Mouse (Mus musculus) intestine, embryonic 15.5 days (tissue): ENCODE results near the gene Dlst. TPM values are rescaled to one million over a fixed set of nuclear protein-coding genes. Genes with fewer than 3 reads are reported as not detected.
A peak's percentile ranks its signal among the peaks of the same experiment; 100 is the strongest.

Source experiments
- ATAC-seq: fragments of 200-750 bp; cut with Nextera tagmentation; 2 replicates; pipeline ENCODE4 v1.8.0; 2017; ENCODE audit warnings: moderate TSS enrichment, moderate library complexity
- H3K27ac ChIP-seq: fragments of 300-500 bp; sonication (generic); 2 replicates; pipeline ENCODE4 v1.5.1; 2015; ENCODE audit warnings: mild to moderate bottlenecking, inconsistent platforms
- H3K27me3 ChIP-seq: fragments of 300-500 bp; sonication (generic); replicated peaks from 2 replicates; pipeline ENCODE4 v1.6.1; 2015; ENCODE audit warnings: inconsistent platforms
- H3K36me3 ChIP-seq: fragments of 300-500 bp; sonication (generic); 2 replicates; pipeline ENCODE4 v1.6.1; 2015; ENCODE audit warnings: inconsistent platforms
- H3K4me1 ChIP-seq: fragments of 300-500 bp; sonication (generic); replicated peaks from 2 replicates; pipeline ENCODE4 v1.6.1; 2015; ENCODE audit warnings: inconsistent platforms
- H3K4me2 ChIP-seq: fragments of 300-500 bp; sonication (generic); replicated peaks from 2 replicates; pipeline ENCODE4 v1.6.1; 2015; ENCODE audit warnings: mild to moderate bottlenecking, inconsistent platforms
- H3K4me3 ChIP-seq: fragments of 300-500 bp; sonication (generic); replicated peaks from 2 replicates; pipeline ENCODE4 v1.5.1; 2015; ENCODE audit warnings: inconsistent platforms
- H3K9ac ChIP-seq: fragments of 300-500 bp; sonication (generic); 2 replicates; pipeline ENCODE4 v1.6.1; 2015; ENCODE audit warnings: inconsistent platforms
- H3K9me3 ChIP-seq: fragments of 300-500 bp; sonication (generic); 2 replicates; pipeline ENCODE4 v1.6.1; 2016; ENCODE audit warnings: inconsistent platforms
- WGBS: fragments of 180-500 bp; shearing (Covaris S2); methylation state at CpG from one replicate; pipeline ENCODE4 v1.1.7; 2015; 5-methylcytosine and 5-hydroxymethylcytosine counted together
- polyA plus RNA-seq: library from polyadenylated mRNA; unstranded; fragments of >200 nt; fragmentation: Nextera tagmentation; extraction: Ambion mirVana; gene quantifications from 2 replicates; pipeline ENCODE4 v1.2.1, GENCODE M21; 2015

Dlst gene
- polyA plus RNA-seq, 1 experiment from 2014 or later = 117 TPM

DNA sequence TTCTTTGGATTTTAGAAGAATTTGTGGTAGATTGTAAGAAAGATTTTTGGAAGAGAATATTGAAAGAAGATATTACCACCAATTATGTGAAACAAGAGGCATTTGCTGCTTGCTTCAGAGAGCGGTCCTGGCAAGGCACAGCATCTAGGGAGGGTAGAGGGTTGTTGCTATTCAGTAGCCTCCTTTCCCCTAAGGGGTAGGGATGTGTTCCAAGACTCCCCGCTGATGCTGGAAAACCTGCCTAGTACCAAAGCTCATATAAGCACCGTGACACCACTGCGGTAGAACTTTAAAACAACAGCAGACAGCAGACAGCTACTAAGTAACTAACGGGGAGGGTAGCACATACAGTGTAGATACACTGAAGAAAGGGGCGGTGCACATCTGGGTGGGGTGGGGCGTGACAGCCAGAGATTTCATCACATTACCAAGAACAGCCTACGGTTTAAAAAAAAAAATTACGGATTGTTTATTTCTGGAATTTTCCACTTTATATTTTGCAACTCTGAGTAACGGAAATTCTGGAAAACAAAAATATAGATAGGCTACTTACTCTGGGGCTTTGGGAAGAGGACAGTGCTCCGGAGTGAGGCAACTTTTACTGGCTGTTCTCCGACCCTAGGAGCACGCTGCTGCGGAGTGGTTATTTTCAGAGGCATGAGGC, 47.3 kb downstream of the Dlst start:
- H3K4me3 ChIP-seq = no peak overlapping the region
- WGBS = 87% methylated on average over 14 of the region's 14 CpGs
- no peak overlapping the region for H3K27ac ChIP-seq
- H3K9me3 ChIP-seq = no peaks in the 10 kb centered on the region
- no peak for ATAC-seq
- no peaks in the 10 kb centered on the region for H3K36me3 ChIP-seq
- H3K9ac ChIP-seq = no peak overlapping the region
- no peak overlapping the region for H3K4me2 ChIP-seq
- H3K27me3 ChIP-seq = no peaks in the 10 kb centered on the region
- peaks cover 7% of the 10 kb centered on the region; the same call in 1 of the 2 replicates for H3K4me1 ChIP-seq

DNA sequence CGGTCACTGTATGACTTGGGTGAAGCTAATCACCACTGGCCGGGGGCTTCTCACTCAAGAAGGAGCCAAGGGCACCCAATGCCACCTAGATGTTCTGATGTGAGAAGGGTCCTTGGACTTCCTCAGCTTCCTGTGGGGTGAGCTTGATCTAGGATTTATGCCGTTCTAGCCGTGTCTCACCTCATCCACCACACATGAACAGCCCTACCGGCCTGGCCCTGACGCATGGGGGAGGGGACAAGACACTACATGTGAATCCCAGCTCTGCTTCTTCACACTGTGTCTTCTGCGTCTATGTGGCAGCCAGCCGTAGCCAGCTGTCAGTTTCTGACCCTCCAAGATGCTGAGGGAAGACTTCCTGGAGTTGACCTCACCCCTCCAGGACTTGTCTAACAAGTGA, 48.2 kb downstream of the Dlst start:
- Histone ChIP-seq H3K27ac (no peak overlapping the region), H3K4me2 (no peak overlapping the region), H3K9me3 (no peaks in the 10 kb centered on the region), H3K27me3 (no peaks in the 10 kb centered on the region), H3K4me1 (peaks cover 7% of the 10 kb centered on the region; the same call in 1 of the 2 replicates), H3K36me3 (no peaks in the 10 kb centered on the region), H3K4me3 (no peak overlapping the region), H3K9ac (no peak overlapping the region)
- WGBS = 75% methylated on average over 8 of the region's 8 CpGs
- 0 out of 2 replicates have a peak, but pooled peaks have one; percentile 28 for ATAC-seq

GRCm38 (mm10) chr12:85159592-85159991, 49.0 kb downstream of the Dlst start:
- Histone ChIP-seq H3K36me3 (no peaks in the 10 kb centered on the region), H3K9ac (no peak overlapping the region), H3K9me3 (no peaks in the 10 kb centered on the region), H3K27me3 (no peaks in the 10 kb centered on the region), H3K27ac (no peak overlapping the region; the same call in 1 of the 2 replicates), H3K4me1 (peaks cover 7% of the 10 kb centered on the region; the same call in 1 of the 2 replicates), H3K4me3 (no peak overlapping the region), H3K4me2 (no peak overlapping the region)
- 0 out of 2 replicates have a peak, but pooled peaks have one; percentile 34 for ATAC-seq
- 66% methylated on average over 5 of the region's 5 CpGs for WGBS

DNA sequence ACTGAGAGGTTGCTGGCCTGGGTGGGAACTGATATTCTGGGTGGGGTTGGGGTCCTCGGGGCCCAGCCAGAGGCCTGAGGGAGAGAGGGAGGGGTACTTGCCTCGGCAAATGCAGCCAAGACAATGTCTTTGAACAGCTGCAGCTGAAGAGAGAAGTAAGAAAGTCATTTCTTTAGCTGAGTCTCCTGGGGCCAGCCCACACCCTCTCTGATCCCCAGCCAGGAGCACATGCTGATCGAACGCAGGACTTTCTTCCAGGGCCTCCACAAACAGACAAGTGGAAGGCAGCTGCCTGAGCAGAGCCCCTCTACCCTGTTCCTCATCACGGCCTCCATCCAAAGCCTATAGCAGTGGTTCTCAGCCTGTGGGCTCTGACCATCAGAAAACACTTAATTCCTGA, 54.4 kb downstream of the Dlst start:
- no peak for ATAC-seq
- Histone ChIP-seq H3K27me3 (no peaks in the 10 kb centered on the region), H3K36me3 (no peaks in the 10 kb centered on the region), H3K4me1 (peaks cover 13% of the 10 kb centered on the region), H3K4me2 (no peak overlapping the region), H3K9me3 (no peaks in the 10 kb centered on the region), H3K4me3 (no peak overlapping the region), H3K27ac (no peak overlapping the region), H3K9ac (no peak overlapping the region)
- 75% methylated on average over 5 of the region's 5 CpGs for WGBS

- ATAC-seq = no peak; the same call in 1 of the 2 replicates
Observed at GRCm38 (mm10) chr12:85166631-85167030, 56.0 kb downstream of the Dlst start.

GRCm38 (mm10) chr12:85169117-85169858, 58.7 kb downstream of the Dlst start:
- Histone ChIP-seq H3K4me2 (peak overlapping the region; percentile 44), H3K4me3 (peak overlapping the region; percentile 19), H3K4me1 (peaks cover 29% of the 10 kb centered on the region), H3K9me3 (no peaks in the 10 kb centered on the region), H3K9ac (peak overlapping the region; percentile 21; the same call in 1 of the 2 replicates), H3K27me3 (no peaks in the 10 kb centered on the region), H3K36me3 (no peaks in the 10 kb centered on the region), H3K27ac (no peak overlapping the region)
- 31% methylated on average over 27 of the region's 27 CpGs for WGBS
- ATAC-seq = peak; percentile 77

More at GRCm38 (mm10) chr12:85166631-85167030, 56.0 kb downstream of the Dlst start:
- Histone ChIP-seq H3K9ac (no peak overlapping the region), H3K9me3 (no peaks in the 10 kb centered on the region), H3K4me3 (no peak overlapping the region), H3K27me3 (no peaks in the 10 kb centered on the region), H3K27ac (no peak overlapping the region), H3K4me2 (no peak overlapping the region), H3K36me3 (no peaks in the 10 kb centered on the region), H3K4me1 (peaks cover 13% of the 10 kb centered on the region)
- WGBS = 81% methylated on average over 9 of the region's 9 CpGs

DNA sequence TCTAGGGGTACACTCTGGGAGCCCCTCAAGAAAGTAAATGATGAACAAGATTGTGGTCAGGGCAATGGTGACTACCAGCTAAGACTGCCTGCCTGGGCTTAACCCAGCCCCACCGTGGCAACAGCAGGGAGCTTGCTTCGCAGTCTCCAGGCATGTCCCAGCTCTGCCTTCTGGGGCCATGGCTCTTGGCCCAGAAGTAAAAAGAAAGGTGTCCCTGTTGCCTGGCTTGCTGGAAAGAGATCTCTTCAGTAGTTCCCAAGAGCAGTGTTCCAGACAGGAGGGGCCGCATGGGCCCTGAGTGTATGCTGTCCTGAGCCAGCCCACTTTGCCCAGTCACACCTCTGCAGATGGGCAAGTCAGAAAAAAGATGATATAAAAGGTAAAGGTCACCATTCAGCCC, 59.2 kb downstream of the Dlst start:
- 67% methylated on average over 3 of the region's 3 CpGs for WGBS
- Histone ChIP-seq H3K9me3 (no peaks in the 10 kb centered on the region), H3K27me3 (no peaks in the 10 kb centered on the region), H3K4me1 (peaks cover 33% of the 10 kb centered on the region), H3K36me3 (no peaks in the 10 kb centered on the region), H3K9ac (no peak overlapping the region), H3K4me2 (no peak overlapping the region), H3K27ac (no peak overlapping the region), H3K4me3 (no peak overlapping the region)
- ATAC-seq = no peak

GRCm38 (mm10) chr12:85170284-85170947, 59.8 kb downstream of the Dlst start:
- Histone ChIP-seq H3K9ac (no peak overlapping the region), H3K4me3 (no peak overlapping the region), H3K4me2 (no peak overlapping the region), H3K9me3 (no peaks in the 10 kb centered on the region), H3K4me1 (peaks cover 38% of the 10 kb centered on the region), H3K36me3 (no peaks in the 10 kb centered on the region), H3K27ac (no peak overlapping the region), H3K27me3 (no peaks in the 10 kb centered on the region)
- WGBS = 88% methylated on average over 11 of the region's 11 CpGs
- ATAC-seq = no peak

GRCm38 (mm10) chr12:85170948-85171307, 60.3 kb downstream of the Dlst start:
- no peak overlapping the region for H3K9ac ChIP-seq
- no peak overlapping the region for H3K4me3 ChIP-seq
- no peaks in the 10 kb centered on the region for H3K9me3 ChIP-seq
- no peaks in the 10 kb centered on the region for H3K27me3 ChIP-seq
- no peak overlapping the region for H3K27ac ChIP-seq
- no peak overlapping the region for H3K4me2 ChIP-seq
- peaks cover 43% of the 10 kb centered on the region for H3K4me1 ChIP-seq
- WGBS = 72% methylated on average over 3 of the region's 3 CpGs
- H3K36me3 ChIP-seq = no peaks in the 10 kb centered on the region
- no peak for ATAC-seq

DNA sequence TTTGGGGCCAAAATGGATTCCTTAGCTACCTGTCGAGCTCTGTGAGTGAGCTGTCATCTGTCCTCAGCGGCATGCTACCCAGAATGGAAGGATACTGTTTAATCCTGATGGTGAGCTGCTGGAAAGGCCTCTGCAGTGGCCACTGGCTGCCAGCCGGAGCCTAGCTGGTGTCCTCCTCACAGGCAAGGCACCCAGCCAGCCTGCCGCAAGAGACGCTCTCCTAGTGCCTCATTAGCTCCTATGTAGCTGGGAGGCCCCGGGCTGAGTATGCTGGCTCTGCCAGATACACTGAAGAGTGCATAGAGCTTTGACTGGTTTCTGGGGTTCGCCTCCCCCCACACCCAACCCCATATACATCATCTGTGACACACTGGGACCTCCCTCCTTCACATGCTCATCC, 63.4 kb downstream of the Dlst start:
- no peaks in the 10 kb centered on the region for H3K27me3 ChIP-seq
- ATAC-seq = no peak
- no peak overlapping the region for H3K27ac ChIP-seq
- H3K4me3 ChIP-seq = no peak overlapping the region
- peak overlapping the region; percentile 19; the same call in 1 of the 2 replicates for H3K4me2 ChIP-seq
- H3K9ac ChIP-seq = no peak overlapping the region
- whole genome bisulfite sequencing = 69% methylated on average over 7 of the region's 7 CpGs
- H3K4me1 ChIP-seq = peaks cover 57% of the 10 kb centered on the region
- no peaks in the 10 kb centered on the region for H3K36me3 ChIP-seq
- H3K9me3 ChIP-seq = no peaks in the 10 kb centered on the region

DNA sequence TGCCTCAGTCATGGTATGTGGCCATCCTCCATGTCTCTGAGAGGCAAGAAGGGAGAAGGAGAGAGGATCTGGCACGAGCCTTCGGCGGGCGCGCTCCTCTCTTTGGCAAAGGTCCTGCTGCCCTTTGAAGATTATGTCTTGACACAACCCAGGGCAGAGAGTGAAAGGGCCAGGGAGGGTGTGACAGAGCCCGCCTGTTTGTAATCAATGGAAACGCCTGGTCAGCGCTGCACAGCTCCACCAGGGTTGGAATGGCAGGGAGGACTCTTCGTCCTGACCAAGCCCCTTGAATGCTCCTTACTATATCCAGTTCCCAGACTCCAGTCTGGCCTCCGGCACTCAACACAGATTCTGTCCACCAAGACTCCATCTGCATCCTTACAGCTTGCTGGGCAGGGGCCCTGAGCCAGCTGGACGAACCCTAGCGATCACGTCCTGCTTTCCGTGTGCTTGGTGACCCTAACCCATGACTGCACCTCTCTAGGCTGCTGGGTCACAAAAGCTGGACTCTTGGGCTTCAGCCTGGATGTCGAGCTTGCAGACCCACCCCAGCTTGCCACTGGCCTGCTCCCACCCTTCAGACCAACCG, 64.5 kb downstream of the Dlst start:
- Histone ChIP-seq H3K4me1 (peaks cover 48% of the 10 kb centered on the region), H3K4me3 (peak overlapping the region; percentile 41), H3K27me3 (no peaks in the 10 kb centered on the region), H3K9ac (0 out of 2 replicates have a peak overlapping the region, but pooled peaks have one; percentile 43), H3K9me3 (no peaks in the 10 kb centered on the region), H3K36me3 (no peaks in the 10 kb centered on the region), H3K27ac (peak overlapping the region; percentile 52), H3K4me2 (peak overlapping the region; percentile 91)
- WGBS = 30% methylated on average over 16 of the region's 16 CpGs
- peak; percentile 9 for ATAC-seq
